Mouse (Mus musculus) kidney, embryonic 16.5 days (tissue): Measurements from ENCODE around the gene Nxnl1. TPM values are rescaled to one million over a fixed set of nuclear protein-coding genes. Genes with fewer than 3 reads are reported as not detected.
A peak's percentile ranks its signal among the peaks of the same experiment; 100 is the strongest.

ENCODE experiments used
- ATAC-seq: fragments of 200-750 bp; cut with Nextera tagmentation; 2 replicates; pipeline ENCODE4 v1.8.0; 2017; ENCODE audit warnings: moderate TSS enrichment; ENCODE audit not compliant: low FRiP score, low TSS enrichment
- H3K27ac ChIP-seq: fragments of 300-500 bp; sonication (generic); 2 replicates; pipeline ENCODE4 v1.5.1; 2014; ENCODE audit warnings: low read length
- H3K27me3 ChIP-seq: fragments of 300-500 bp; sonication (generic); 2 replicates; pipeline ENCODE4 v1.6.1; 2014; ENCODE audit warnings: low read length, control low read depth, mixed read lengths; ENCODE audit not compliant: insufficient read depth
- H3K36me3 ChIP-seq: fragments of 300-500 bp; sonication (generic); 2 replicates; pipeline ENCODE4 v1.6.1; 2014; ENCODE audit warnings: low read length, control low read depth, mixed read lengths; ENCODE audit not compliant: insufficient read depth
- H3K4me1 ChIP-seq: fragments of 300-500 bp; sonication (generic); 2 replicates; pipeline ENCODE4 v1.6.1; 2014; ENCODE audit warnings: low read length, control low read depth, mixed read lengths; ENCODE audit not compliant: insufficient read depth
- H3K4me2 ChIP-seq: fragments of 300-500 bp; sonication (generic); replicated peaks from 2 replicates; pipeline ENCODE4 v1.6.1; 2014; ENCODE audit warnings: low read depth, low read length
- H3K4me3 ChIP-seq: fragments of 300-500 bp; sonication (generic); 2 replicates; pipeline ENCODE4 v1.5.1; 2014; ENCODE audit warnings: mild to moderate bottlenecking, low read length
- H3K9ac ChIP-seq: fragments of 300-500 bp; sonication (generic); replicated peaks from 2 replicates; pipeline ENCODE4 v1.6.1; 2014; ENCODE audit warnings: low read length
- H3K9me3 ChIP-seq: fragments of 300-500 bp; sonication (generic); 2 replicates; pipeline ENCODE4 v1.6.1; 2016; ENCODE audit warnings: low read length, control low read depth
- whole genome bisulfite sequencing: fragments of 180-500 bp; shearing (Covaris S2); extraction: QIAGEN DNeasy Blood & Tissue Kit; methylation state at CpG from one replicate; pipeline ENCODE4 v1.1.7; 2014; 5-methylcytosine and 5-hydroxymethylcytosine counted together
- polyA plus RNA-seq: library from polyadenylated mRNA; unstranded; fragments of >200 nt; fragmentation: Nextera tagmentation; extraction: Ambion mirVana; gene quantifications from 2 replicates; pipeline ENCODE4 v1.2.1, GENCODE M21; 2015

The Nxnl1 gene
- polyA plus RNA-seq: 0.24 and 0.31 TPM in 2 replicates

DNA sequence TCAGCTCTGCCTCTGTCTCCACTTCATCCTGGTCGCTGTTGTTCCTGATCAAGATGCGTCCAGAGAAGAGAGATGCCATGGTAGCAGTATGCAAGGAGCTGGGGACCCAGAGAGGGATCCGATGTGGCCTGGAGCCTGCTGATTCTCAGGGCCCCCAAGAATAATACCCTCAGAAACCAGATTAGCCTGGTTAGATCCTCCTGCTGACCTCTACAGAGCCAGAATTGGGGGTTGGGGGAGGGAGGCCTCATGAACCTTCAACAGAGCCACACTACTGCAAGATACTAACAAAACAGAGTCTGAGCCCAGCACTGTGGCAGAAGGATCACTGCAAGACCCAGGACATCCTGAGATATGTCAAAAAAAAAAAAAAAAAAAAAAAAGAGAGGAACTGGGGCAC, at the start of gene Nxnl1:
TSS of gene Nxnl1 (minus strand) at position 101 of the 400 bp plus-strand sequence.
- H3K9ac ChIP-seq: no peak within 1 kb of the TSS
- ATAC-seq: no peak
- H3K27ac ChIP-seq: no peak within 1 kb of the TSS; the same call in 1 of the 2 replicates
- no peak within 1 kb of the TSS for H3K4me3 ChIP-seq
- peaks cover 12% of the 10 kb centered on the region for H3K27me3 ChIP-seq
- no peaks in the 10 kb centered on the region for H3K36me3 ChIP-seq
- WGBS: 71% methylated on average over 3 of the region's 3 CpGs
- peaks cover 6% of the 10 kb centered on the region; the same call in 1 of the 2 replicates for H3K9me3 ChIP-seq
- no peak within 1 kb of the TSS for H3K4me2 ChIP-seq
- H3K4me1 ChIP-seq: peaks cover 25% of the 10 kb centered on the region

DNA sequence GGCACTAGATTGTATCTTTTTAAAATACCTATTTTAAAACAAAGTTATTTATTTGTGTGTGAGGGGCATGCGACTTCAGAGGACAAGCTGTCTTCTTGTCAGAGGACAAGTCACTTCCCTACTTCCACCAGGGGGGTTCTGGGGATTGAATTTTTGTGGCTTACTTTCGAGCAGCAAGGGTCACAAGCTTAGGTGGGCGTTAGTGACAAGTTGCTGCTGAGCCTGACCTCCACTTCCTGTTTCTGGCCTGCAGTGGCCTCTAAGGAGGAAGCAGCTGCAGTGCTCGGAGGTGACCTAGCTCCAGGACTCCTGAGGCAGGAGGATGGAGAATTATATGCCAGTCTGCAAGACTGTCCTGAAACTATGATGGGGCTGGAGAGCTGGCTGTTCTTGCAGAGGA, 47.0 kb upstream of the Nxnl1 start:
- no peaks in the 10 kb centered on the region for H3K9me3 ChIP-seq
- H3K9ac ChIP-seq: no peak overlapping the region
- no peak overlapping the region for H3K27ac ChIP-seq
- H3K4me2 ChIP-seq: no peak overlapping the region
- ATAC-seq: no peak
- H3K4me1 ChIP-seq: peaks cover 14% of the 10 kb centered on the region
- H3K36me3 ChIP-seq: peaks cover 36% of the 10 kb centered on the region
- 22% methylated on average over 4 of the region's 4 CpGs for WGBS
- no peak overlapping the region for H3K4me3 ChIP-seq
- no peaks in the 10 kb centered on the region for H3K27me3 ChIP-seq

DNA sequence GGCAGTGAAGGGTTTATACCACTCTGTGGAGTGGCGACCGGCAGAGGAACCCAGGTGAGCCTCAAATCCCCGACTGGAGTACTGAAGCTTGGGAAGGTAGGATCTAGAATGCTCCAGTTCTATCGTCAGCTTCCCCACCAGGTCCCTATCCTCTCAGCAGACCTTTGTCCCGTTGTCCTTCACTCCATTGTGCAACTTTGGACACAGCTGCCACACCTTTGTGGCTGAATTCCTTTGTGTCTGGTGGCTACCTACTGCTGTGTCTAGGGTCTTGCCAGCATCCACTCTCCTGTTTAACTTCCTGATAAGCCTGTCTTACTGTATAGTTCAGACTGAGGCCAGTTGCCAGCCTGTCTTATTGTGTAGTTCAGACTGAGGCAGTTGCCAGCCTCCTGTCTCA, 45.7 kb upstream of the Nxnl1 start:
- ATAC-seq: no peak
- H3K27me3 ChIP-seq: no peaks in the 10 kb centered on the region

DNA sequence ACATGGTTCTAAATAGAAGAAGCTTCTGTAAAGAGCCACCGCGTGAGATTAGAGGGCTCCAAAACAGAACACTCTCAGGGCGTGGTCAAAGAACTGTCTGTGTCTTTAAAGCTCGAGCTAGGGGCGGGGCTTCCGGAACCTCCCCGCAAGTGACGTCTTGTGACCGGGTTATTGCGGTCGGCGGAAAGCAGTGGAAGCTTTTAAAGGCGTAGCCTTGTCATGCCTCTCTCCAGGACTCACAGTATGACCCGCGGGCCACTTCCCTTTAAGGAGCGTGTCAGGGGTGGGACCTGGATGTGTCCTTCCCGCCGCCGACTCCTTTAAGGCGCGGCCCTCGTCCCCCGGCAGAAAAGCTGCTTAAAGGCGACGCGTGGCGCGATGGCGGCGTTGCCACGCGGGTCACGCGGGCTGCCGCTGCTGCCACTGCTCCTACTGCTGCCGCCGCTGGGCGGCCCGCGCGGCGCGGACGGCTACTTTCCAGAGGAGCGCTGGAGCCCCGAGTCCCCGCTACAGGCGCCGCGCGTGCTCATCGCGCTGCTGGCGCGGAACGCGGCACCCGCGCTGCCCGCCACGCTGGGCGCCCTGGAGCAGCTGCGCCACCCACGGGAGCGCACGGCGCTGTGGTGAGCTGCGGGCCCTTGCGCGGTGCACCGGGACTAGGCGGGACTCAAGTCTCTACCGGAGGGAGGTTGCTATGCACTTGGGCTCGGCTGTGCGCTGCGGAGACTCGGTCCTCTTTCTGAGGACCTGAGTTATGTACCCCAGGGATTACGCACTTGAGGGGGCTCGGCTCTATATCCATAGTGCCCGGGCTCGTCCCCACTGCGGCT, 44.6 kb upstream of the Nxnl1 start, which contains the start of gene Colgalt1:
TSS of gene Colgalt1 (plus strand) at position 177 of the 830 bp plus-strand sequence.
- no peaks in the 10 kb centered on the region for H3K27me3 ChIP-seq
- under 1% methylated on average over 82 of the region's 82 CpGs for WGBS
- peak within 1 kb of the TSS; percentile 78 for H3K4me2 ChIP-seq
- no peaks in the 10 kb centered on the region for H3K9me3 ChIP-seq
- peak; percentile 99 for ATAC-seq
- peak within 1 kb of the TSS; percentile 85 for H3K9ac ChIP-seq
- H3K4me1 ChIP-seq: peaks cover 14% of the 10 kb centered on the region
- peaks cover 14% of the 10 kb centered on the region for H3K36me3 ChIP-seq
- H3K27ac ChIP-seq: peak within 1 kb of the TSS; percentile 80
- peak within 1 kb of the TSS; percentile 77 for H3K4me3 ChIP-seq

More for the DNA sequence above, 45.7 kb upstream of the Nxnl1 start:
- Histone ChIP-seq H3K36me3 (peaks cover 24% of the 10 kb centered on the region), H3K4me3 (peak overlapping the region; percentile 77), H3K9ac (peak overlapping the region; percentile 85), H3K4me2 (peak overlapping the region; percentile 78), H3K4me1 (peaks cover 14% of the 10 kb centered on the region), H3K9me3 (no peaks in the 10 kb centered on the region), H3K27ac (no peak overlapping the region)
- 44% methylated on average over 5 of the region's 5 CpGs for WGBS

DNA sequence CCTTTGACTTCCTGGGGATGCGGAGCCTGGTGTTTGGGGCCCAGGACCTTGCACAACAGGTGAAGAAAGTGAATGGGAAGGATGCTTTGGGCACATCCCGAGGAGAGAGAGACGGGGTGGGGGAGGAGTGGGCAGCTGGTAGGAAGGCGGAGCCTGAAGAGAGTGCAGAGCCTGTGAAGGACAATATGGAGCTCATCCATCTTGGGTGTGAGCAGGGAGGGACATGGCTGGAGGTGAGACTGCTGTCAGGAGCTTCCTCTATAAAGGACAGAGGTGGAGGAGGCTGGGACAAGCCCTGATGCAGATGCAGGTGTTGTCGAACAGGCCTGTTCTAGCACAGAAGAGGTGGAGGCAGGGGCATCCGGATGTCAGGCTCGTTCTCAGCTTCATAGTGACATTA, 37.6 kb upstream of the Nxnl1 start:
- WGBS: 55% methylated on average over 7 of the region's 7 CpGs
- no peak overlapping the region for H3K27ac ChIP-seq

DNA sequence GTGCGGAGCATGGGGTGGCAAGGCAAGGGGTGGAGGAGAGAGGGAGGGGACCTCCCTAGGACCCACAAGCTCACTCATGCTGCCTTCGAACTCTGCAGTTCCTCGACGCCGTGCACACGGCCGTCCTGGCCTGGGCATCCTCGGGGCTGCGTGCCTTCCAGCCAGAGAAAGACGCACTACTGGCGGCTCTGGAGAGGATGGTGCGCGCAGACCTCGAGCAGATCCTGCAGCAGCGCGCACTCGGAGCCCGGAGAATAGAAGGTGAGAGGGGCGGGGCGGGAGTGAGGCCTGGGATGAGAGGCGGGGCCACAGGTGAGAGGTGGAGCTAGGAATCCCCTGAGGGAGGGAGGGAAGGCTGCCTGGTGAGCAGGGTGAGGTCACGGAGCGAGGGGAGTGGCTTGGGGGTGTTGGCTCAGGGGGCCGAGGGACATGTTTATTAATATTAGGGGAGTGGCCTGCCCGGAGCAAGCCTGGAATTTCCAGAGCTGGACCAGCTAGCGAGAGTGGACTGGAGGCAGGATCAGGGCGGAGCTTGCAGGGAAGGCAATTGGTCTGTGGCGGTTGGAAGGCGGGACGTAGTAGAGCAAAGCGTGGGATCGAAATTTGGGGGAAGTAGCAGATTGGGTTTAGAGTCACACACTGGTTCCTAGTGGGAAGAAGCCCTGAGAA, 36.4 kb upstream of the Nxnl1 start:
- Histone ChIP-seq H3K9me3 (no peaks in the 10 kb centered on the region), H3K36me3 (no peaks in the 10 kb centered on the region), H3K27ac (no peak overlapping the region), H3K4me1 (peaks cover 14% of the 10 kb centered on the region), H3K4me3 (peak overlapping the region; percentile 42), H3K4me2 (peak overlapping the region; percentile 59), H3K9ac (peak overlapping the region; percentile 47), H3K27me3 (peaks cover 22% of the 10 kb centered on the region)
- 1% methylated on average over 32 of the region's 32 CpGs for WGBS
- ATAC-seq: peak; percentile 87

More for the DNA sequence above, 37.6 kb upstream of the Nxnl1 start:
- H3K9me3 ChIP-seq: no peaks in the 10 kb centered on the region
- no peaks in the 10 kb centered on the region for H3K36me3 ChIP-seq
- no peak overlapping the region for H3K4me2 ChIP-seq
- 0 out of 2 replicates have a peak overlapping the region, but pooled peaks have one; percentile 7 for H3K9ac ChIP-seq
- ATAC-seq: no peak
- no peak overlapping the region for H3K4me3 ChIP-seq
- H3K4me1 ChIP-seq: peaks cover 14% of the 10 kb centered on the region
- peaks cover 22% of the 10 kb centered on the region for H3K27me3 ChIP-seq

DNA sequence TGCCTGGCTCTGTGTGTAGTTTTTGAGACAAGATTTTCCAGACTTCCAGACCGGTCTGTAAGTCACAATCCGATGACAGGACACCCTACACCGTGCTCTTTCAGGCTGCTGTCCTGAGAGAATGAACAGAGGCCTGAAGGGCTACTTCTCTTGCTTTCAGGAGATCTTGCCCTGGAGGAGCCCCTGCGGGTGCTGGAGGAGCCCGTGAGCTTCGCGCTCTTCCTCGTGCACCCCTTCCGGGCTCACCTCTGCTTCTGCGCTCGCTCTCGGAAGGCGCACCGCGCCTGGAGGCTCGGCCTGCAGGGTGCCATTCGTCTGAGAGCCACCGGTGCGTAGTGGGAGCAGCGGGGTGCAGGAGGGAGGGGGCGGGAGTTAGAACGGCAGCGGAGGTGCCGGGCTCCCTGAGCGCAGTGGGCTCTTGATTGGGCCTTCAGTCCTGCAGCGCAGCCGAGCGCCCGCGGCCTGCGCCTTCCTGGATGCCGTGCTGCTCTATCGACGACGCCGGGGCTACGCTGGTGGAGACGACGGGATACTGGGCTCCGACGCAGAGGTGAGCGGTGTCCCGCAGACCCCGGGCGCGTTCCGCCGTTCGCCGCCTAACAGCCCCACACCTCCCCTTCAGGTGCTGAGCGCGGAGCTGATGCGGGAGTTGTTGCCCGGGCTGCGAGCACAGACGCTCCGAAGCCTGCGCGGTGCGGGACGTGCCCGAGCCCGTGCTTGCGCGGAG, 35.7 kb upstream of the Nxnl1 start:
- 2% methylated on average over 65 of the region's 65 CpGs for WGBS
- peak overlapping the region; percentile 29 for H3K9ac ChIP-seq
- H3K4me1 ChIP-seq: peaks cover 14% of the 10 kb centered on the region
- peak; percentile 25; the same call in 1 of the 2 replicates for ATAC-seq
- H3K27ac ChIP-seq: no peak overlapping the region
- H3K9me3 ChIP-seq: no peaks in the 10 kb centered on the region
- H3K27me3 ChIP-seq: peaks cover 22% of the 10 kb centered on the region
- H3K36me3 ChIP-seq: no peaks in the 10 kb centered on the region
- peak overlapping the region; percentile 42 for H3K4me3 ChIP-seq
- H3K4me2 ChIP-seq: peak overlapping the region; percentile 59

DNA sequence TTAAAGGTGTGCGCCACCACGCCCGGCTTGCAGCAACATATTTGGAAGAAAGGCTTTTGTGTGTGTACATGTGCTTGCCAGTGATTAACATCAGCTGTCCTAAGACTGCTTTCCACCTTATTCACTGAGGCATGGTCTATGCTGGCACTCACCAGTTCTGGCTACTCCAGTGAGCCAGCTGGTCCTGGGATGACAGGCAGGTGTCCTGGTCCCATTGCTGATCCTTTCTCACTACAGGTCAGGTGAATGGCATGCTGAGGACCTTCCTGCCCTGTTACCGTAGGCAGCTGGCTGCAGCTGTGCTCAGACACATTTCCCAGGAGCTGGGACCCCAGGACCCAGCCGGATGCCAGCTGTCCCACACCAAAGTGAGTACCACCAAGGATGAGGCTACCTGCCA, 32.4 kb upstream of the Nxnl1 start:
- peaks cover 14% of the 10 kb centered on the region for H3K4me1 ChIP-seq
- no peak for ATAC-seq
- H3K27ac ChIP-seq: no peak overlapping the region
- peaks cover 5% of the 10 kb centered on the region; the same call in 1 of the 2 replicates for H3K36me3 ChIP-seq
- H3K4me2 ChIP-seq: no peak overlapping the region
- no peak overlapping the region for H3K4me3 ChIP-seq
- no peaks in the 10 kb centered on the region for H3K9me3 ChIP-seq
- H3K9ac ChIP-seq: no peak overlapping the region
- peaks cover 22% of the 10 kb centered on the region for H3K27me3 ChIP-seq
- 93% methylated on average over 5 of the region's 5 CpGs for WGBS

DNA sequence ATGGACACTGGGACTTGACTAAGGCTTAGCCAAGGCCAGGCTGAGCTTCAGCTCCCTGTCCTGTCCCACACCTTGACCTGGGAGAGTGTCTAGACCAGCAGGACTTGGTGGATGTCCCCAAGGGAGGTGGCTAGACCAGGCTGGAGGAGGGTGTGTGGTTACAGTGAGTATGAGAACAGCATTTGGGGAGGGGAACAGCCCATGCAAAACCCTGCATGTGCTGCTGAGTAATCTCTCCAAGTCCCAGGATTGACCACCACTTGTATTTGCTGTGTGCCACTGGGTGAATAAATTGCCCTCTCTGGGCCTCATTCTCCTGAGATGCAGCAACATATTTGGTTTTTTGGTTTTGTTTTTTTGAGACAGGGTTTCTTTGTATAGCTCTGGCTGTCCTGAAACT, 32.0 kb upstream of the Nxnl1 start:
- Histone ChIP-seq H3K27me3 (peaks cover 22% of the 10 kb centered on the region), H3K27ac (no peak overlapping the region), H3K36me3 (peaks cover 6% of the 10 kb centered on the region; the same call in 1 of the 2 replicates), H3K9me3 (no peaks in the 10 kb centered on the region), H3K9ac (no peak overlapping the region), H3K4me1 (peaks cover 19% of the 10 kb centered on the region), H3K4me2 (no peak overlapping the region), H3K4me3 (no peak overlapping the region)
- no peak for ATAC-seq
